Mouse (Mus musculus) heart, postnatal 0 days (tissue): ENCODE data around the gene Gtse1. TPM values are rescaled to one million over a fixed set of nuclear protein-coding genes. Genes with fewer than 3 reads are reported as not detected.

Experiments used
- ATAC-seq: fragments of 200-750 bp; cut with Nextera tagmentation; 2 replicates; pipeline ENCODE4 v1.8.0; 2017; ENCODE audit warnings: low read depth, moderate number of reproducible peaks, moderate library complexity; ENCODE audit not compliant: insufficient read depth
- DNase-seq: peaks from one replicate; pipeline ENCODE4 v3.0.0-alpha.2; 2016; ENCODE audit warnings: low spot score
- H3K27ac ChIP-seq: fragments of 300-500 bp; sonication (generic); 2 replicates; pipeline ENCODE4 v1.5.1; 2014; ENCODE audit warnings: low read depth, mild to moderate bottlenecking
- H3K27me3 ChIP-seq: fragments of 300-500 bp; sonication (generic); 2 replicates; pipeline ENCODE4 v1.6.1; 2014; ENCODE audit warnings: low read length, mixed read lengths; ENCODE audit not compliant: control insufficient read depth, insufficient read depth
- H3K36me3 ChIP-seq: fragments of 300-500 bp; sonication (generic); replicated peaks from 2 replicates; pipeline ENCODE4 v1.6.1; 2014; ENCODE audit warnings: low read length, mixed read lengths; ENCODE audit not compliant: control insufficient read depth, insufficient read depth
- H3K4me1 ChIP-seq: fragments of 300-500 bp; sonication (generic); 2 replicates; pipeline ENCODE4 v1.6.1; 2014; ENCODE audit warnings: antibody characterized with exemption; ENCODE audit not compliant: control insufficient read depth, insufficient read depth
- H3K4me2 ChIP-seq: fragments of 300-500 bp; sonication (generic); 2 replicates; pipeline ENCODE4 v1.6.1; 2014; ENCODE audit warnings: low read depth, mild to moderate bottlenecking, low read length, moderate library complexity
- H3K4me3 ChIP-seq: fragments of 300-500 bp; sonication (generic); 2 replicates; pipeline ENCODE4 v1.5.1; 2014; ENCODE audit warnings: low read depth, low read length
- H3K9ac ChIP-seq: fragments of 300-500 bp; sonication (generic); replicated peaks from 2 replicates; pipeline ENCODE4 v1.6.1; 2014; ENCODE audit warnings: low read depth, low read length, mixed read lengths
- H3K9me3 ChIP-seq: fragments of 300-500 bp; sonication (generic); replicated peaks from 2 replicates; pipeline ENCODE4 v1.6.1; 2016; ENCODE audit warnings: low read length; ENCODE audit not compliant: control insufficient read depth
- CTCF ChIP-seq: IDR thresholded peaks from 2 replicates; pipeline ENCODE4 v1.5.1; 2016; ENCODE audit warnings: antibody characterized with exemption, control low read depth, low read depth
- EP300 ChIP-seq: IDR thresholded peaks from 2 replicates; pipeline ENCODE4 v1.6.1; 2016; ENCODE audit warnings: antibody characterized with exemption, low read depth
- WGBS: fragments of 180-500 bp; shearing (Covaris S2); extraction: QIAGEN DNeasy Blood & Tissue Kit; methylation state at CpG from one replicate; pipeline ENCODE4 v1.1.7; 2014; 5-methylcytosine and 5-hydroxymethylcytosine counted together
- polyA plus RNA-seq: library from polyadenylated mRNA; unstranded; fragments of >200 nt; fragmentation: Nextera tagmentation; extraction: Ambion mirVana; gene quantifications from 2 replicates; pipeline ENCODE4 v1.2.1, GENCODE M21; 2015
- total RNA-seq: library from RNA; depleted of rRNA; stranded (reverse); fragments of >200 nt; gene quantifications from 2 replicates; pipeline ENCODE4 v1.2.3, GENCODE M21; 2014; ENCODE audit warnings: low replicate concordance

The Gtse1 gene
- total and polyA plus RNA-seq, 2 experiments from 2014 or later: 6.7 to 17.9 TPM

- WGBS: 2% methylated on average over 65 of the region's 65 CpGs
- no peak for TF ChIP-seq CTCF
- TF ChIP-seq EP300: no peak
- no peaks in the 10 kb centered on the region for H3K36me3 ChIP-seq
- H3K4me2 ChIP-seq: peak within 1 kb of the TSS; percentile 93
- DNase-seq (peak; percentile 34), ATAC-seq (peak; percentile 90)
- peaks cover 14% of the 10 kb centered on the region; the same call in 1 of the 2 replicates for H3K27me3 ChIP-seq
- peaks cover 13% of the 10 kb centered on the region; the same call in 1 of the 2 replicates for H3K4me1 ChIP-seq
- peak within 1 kb of the TSS; percentile 1; the same call in 1 of the 2 replicates for H3K27ac ChIP-seq
- H3K4me3 ChIP-seq: peak within 1 kb of the TSS; percentile 51
- H3K9ac ChIP-seq: peak within 1 kb of the TSS; percentile 70
- H3K9me3 ChIP-seq: peaks cover 13% of the 10 kb centered on the region
Observed at GRCm38 (mm10) chr15:85821203-85822010, 38.1 kb upstream of the Gtse1 start, which contains the start of gene Pkdrej. TSS of gene Pkdrej (minus strand) at chr15:85821734.

- peak overlapping the region; percentile 93 for H3K4me2 ChIP-seq
- TF ChIP-seq EP300 (no peak), CTCF (peak; percentile 19; the same call in 1 of the 2 replicates)
- H3K9ac ChIP-seq: peak overlapping the region; percentile 70
- DNase-seq: no peak
- peaks cover 14% of the 10 kb centered on the region; the same call in 1 of the 2 replicates for H3K27me3 ChIP-seq
- ATAC-seq: peak; percentile 64
- 21% methylated on average over 4 of the region's 4 CpGs for WGBS
- peaks cover 13% of the 10 kb centered on the region; the same call in 1 of the 2 replicates for H3K4me1 ChIP-seq
- H3K9me3 ChIP-seq: peaks cover 13% of the 10 kb centered on the region
- no peak overlapping the region for H3K27ac ChIP-seq
- H3K36me3 ChIP-seq: no peaks in the 10 kb centered on the region
- H3K4me3 ChIP-seq: peak overlapping the region; percentile 51
Observed at GRCm38 (mm10) chr15:85822011-85822359, 37.6 kb upstream of the Gtse1 start.

GRCm38 (mm10) chr15:85826676-85827075 lies 32.9 kb upstream of the Gtse1 start:
- Histone ChIP-seq H3K9me3 (no peaks in the 10 kb centered on the region), H3K9ac (no peak overlapping the region), H3K4me2 (no peak overlapping the region), H3K4me3 (no peak overlapping the region), H3K36me3 (no peaks in the 10 kb centered on the region), H3K27me3 (no peaks in the 10 kb centered on the region), H3K27ac (no peak overlapping the region), H3K4me1 (0 out of 2 replicates have a peak, but pooled peaks cover 7% of the 10 kb centered on the region)
- DNase-seq (no peak), ATAC-seq (no peak)
- 37% methylated on average over 5 of the region's 5 CpGs for WGBS
- no peak for TF ChIP-seq EP300
- no peak for TF ChIP-seq CTCF

- no peaks in the 10 kb centered on the region for H3K27me3 ChIP-seq
- H3K27ac ChIP-seq: no peak overlapping the region
- 79% methylated on average over 4 of the region's 4 CpGs for WGBS
- no peak for DNase-seq
- ATAC-seq: no peak
- TF ChIP-seq CTCF (no peak), EP300 (no peak)
- no peak overlapping the region for H3K4me3 ChIP-seq
- no peak overlapping the region for H3K9ac ChIP-seq
- no peaks in the 10 kb centered on the region for H3K4me1 ChIP-seq
- H3K4me2 ChIP-seq: no peak overlapping the region
- no peaks in the 10 kb centered on the region for H3K36me3 ChIP-seq
- no peaks in the 10 kb centered on the region for H3K9me3 ChIP-seq
Observed at GRCm38 (mm10) chr15:85828071-85828470, 31.5 kb upstream of the Gtse1 start.

- no peak for ATAC-seq
- Histone ChIP-seq H3K4me1 (no peaks in the 10 kb centered on the region), H3K27ac (no peak overlapping the region), H3K9me3 (no peaks in the 10 kb centered on the region), H3K36me3 (no peaks in the 10 kb centered on the region), H3K27me3 (no peaks in the 10 kb centered on the region), H3K4me3 (no peak overlapping the region), H3K4me2 (no peak overlapping the region), H3K9ac (no peak overlapping the region)
- no peak for DNase-seq
- no peak for TF ChIP-seq EP300
- no peak for TF ChIP-seq CTCF
- 70% methylated on average over 5 of the region's 5 CpGs for WGBS
Observed at GRCm38 (mm10) chr15:85829470-85829869, 30.1 kb upstream of the Gtse1 start.
